Mouse (Mus musculus) layer of hippocampus, adult 9-11 months (tissue): Measurements from ENCODE around the gene Fyb.
"Not testable (repeated sequence)": the region's sequence is repeated elsewhere in the genome, so short reads cannot be mapped to it uniquely, and the experiment has no call there.

ENCODE experiments used
- DNase-seq: peaks from one replicate; pipeline ENCODE4 v3.0.0; 2022

The Fyb gene

DNA sequence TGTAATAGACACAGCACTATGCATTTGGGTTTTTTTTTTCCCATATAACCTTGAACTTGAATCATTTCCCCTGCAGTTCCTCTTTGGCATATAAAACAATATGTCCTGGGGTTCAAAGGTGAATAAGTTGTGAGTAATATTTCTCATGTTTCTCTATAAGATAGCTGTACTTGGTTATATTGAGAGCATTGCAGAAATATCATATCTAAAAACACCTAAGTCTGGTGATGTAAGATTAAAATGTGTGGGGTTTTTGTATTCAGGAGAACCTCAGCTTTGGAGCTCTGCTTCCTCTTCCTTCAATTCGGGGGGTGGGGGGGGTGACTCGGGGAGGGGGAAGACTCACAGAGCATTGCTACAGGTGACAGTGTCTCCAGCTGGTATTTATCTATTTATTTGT lies 40.0 kb downstream of the Fyb start:
- no peak for DNase-seq

DNA sequence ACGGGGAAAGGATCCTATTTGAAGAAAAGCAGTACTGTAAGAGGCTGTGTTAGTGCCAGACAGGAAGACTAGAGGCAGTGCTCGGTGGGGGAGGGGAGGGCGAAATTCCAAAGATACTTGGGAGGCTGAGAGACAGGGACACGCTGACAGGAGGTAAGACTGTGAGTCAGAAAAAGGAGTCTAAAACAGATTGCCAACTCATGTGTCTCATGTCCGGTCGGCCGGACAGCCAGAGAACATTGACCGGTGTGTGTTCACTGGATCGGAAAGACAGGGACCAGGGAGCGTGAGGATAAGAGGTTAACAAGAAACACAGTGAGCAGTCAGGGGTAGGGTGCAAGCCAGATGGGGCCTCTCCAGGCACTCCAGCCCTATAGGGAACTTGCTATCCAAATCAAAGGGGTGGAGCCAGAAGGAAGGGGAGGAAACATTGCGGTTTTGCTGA lies 42.3 kb downstream of the Fyb start:
- DNase-seq, result peak; percentile 68

GRCm38 (mm10) chr15:6565873-6566272 lies 43.2 kb downstream of the Fyb start:
- DNase-seq, result no peak

GRCm38 (mm10) chr15:6567993-6568392 lies 45.3 kb downstream of the Fyb start:
- DNase-seq, result no peak

GRCm38 (mm10) chr15:6568605-6569004 lies 46.0 kb downstream of the Fyb start:
- DNase-seq, result no peak

GRCm38 (mm10) chr15:6569074-6569473 lies 46.4 kb downstream of the Fyb start:
- peak; percentile 71 for DNase-seq

GRCm38 (mm10) chr15:6570164-6570861 lies 47.7 kb downstream of the Fyb start:
- DNase-seq, result no peak

- no peak for DNase-seq
These were observed 48.2 kb downstream of the Fyb start for GRCm38 (mm10) chr15:6570876-6571275.

- no peak for DNase-seq
These were observed 51.8 kb downstream of the Fyb start for GRCm38 (mm10) chr15:6574283-6574960.

- no peak for DNase-seq
These were observed 55.3 kb downstream of the Fyb start for GRCm38 (mm10) chr15:6577971-6578370.

- DNase-seq, result no peak
These were observed 56.0 kb downstream of the Fyb start for GRCm38 (mm10) chr15:6578654-6579053.

- no peak for DNase-seq
These were observed 56.6 kb downstream of the Fyb start for GRCm38 (mm10) chr15:6579194-6579768.

DNA sequence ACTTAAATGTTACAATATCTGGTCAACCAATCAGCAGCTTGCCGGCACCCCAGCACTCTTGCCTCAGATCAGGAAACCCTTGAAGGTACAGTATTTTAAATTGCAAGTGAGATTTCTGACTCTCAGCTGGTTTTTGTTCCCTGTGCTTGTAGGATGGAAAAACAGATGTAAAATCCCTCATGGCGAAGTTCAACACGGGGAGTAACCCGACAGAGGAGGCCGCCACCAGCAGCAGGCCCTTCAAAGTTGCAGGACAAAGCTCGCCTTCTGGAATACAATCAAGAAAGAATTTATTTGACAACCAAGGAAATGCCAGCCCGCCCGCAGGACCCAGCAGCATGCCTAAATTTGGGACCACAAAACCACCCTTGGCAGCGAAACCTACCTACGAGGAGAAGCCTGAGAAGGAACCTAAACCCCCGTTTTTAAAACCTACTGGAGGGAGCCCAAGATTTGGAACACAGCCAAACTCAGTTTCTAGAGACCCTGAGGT lies 57.2 kb downstream of the Fyb start:
- DNase-seq, result no peak

- DNase-seq, result no peak
These were observed 62.0 kb downstream of the Fyb start for GRCm38 (mm10) chr15:6584645-6585044.

GRCm38 (mm10) chr15:6586351-6586750 lies 63.7 kb downstream of the Fyb start:
- DNase-seq, result not testable (repeated sequence)

DNA sequence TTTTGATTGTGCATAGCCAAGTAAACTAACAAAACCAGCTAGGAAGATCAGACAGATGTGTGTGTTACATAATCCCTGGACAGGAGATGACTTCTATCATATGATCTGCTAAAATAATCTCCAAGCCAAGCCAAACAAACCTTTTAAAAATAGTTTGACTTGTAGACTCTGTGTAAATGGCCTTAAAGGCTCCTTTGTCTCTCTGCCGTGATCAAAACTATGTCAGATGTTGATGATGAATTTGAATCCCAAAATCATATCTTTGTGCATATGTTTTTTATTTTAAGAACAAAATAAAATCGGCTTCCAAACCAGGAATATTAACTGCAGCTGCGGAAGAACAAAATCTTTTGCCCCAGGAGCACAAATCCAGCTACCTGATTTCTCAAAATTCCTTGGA lies 64.9 kb downstream of the Fyb start:
- no peak for DNase-seq

GRCm38 (mm10) chr15:6588192-6588591 lies 65.5 kb downstream of the Fyb start:
- DNase-seq, result no peak

- no peak for DNase-seq
These were observed 68.3 kb downstream of the Fyb start for GRCm38 (mm10) chr15:6590846-6591451.

DNA sequence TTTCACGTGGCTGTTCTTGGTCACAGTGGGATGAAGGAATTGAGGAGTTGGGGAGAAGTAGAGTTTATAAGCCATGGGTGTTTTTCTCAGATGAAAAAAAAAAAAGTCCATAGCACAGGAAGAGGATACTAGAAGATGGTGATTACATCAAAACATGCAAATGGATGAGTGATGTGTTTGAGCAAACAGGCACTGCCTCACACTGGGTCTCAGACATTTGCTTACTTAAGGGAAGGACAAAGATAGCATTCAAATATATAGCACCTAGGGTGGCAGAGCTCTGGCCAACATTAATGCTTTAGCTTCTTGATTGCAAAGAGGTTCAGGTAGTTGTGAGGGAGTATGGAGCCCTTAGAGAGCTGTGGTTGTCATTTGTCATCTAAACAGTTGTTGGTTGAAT lies 68.9 kb downstream of the Fyb start:
- no peak for DNase-seq

- DNase-seq, result no peak
These were observed 70.1 kb downstream of the Fyb start for GRCm38 (mm10) chr15:6592561-6593253.

GRCm38 (mm10) chr15:6593254-6593623 lies 70.6 kb downstream of the Fyb start:
- DNase-seq, result no peak

DNA sequence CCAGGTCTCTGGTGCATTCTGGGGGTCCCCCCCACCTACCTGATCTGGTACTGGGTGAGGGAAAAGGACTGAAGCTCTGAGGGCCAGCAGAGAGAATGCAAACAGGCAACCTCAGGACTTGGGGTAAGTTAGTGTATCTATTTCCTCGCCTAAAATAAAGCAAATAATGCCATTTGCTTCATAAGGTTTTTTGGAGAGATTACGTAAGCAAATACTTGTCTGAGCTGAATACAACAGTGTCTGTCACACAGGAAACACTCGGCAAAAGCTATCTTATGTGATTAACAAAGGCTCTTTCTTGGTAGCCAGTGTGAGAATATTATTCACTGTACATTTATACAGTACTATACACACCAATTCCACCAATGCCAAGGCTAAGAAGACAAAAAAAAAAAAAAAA lies 76.0 kb downstream of the Fyb start:
- no peak for DNase-seq

- no peak for DNase-seq
These were observed 77.7 kb downstream of the Fyb start for GRCm38 (mm10) chr15:6600314-6600713.
